In genomic region chr11:95414536-95415161, GRCm38 (mm10) we compare ENCODE assay signal across 8 mouse cellular contexts. TPM values are rescaled to one million over a fixed set of nuclear protein-coding genes. Genes with fewer than 3 reads are reported as not detected.
DNase-seq lines count a peak whose midpoint lies in the region; ATAC-seq and TF ChIP-seq lines count a peak whose summit lies in the region.

No protein-coding gene starts in this region.

- DNase-seq in CH12.LX (ENCODE audit: extremely low read depth), result peak; percentile 100
- peak; percentile 99 for DNase-seq in c-Kit-positive CD71-negative TER-119-negative erythroid progenitor cells, embryonic 14.5 days (ENCODE audit: low read depth)
- peak; percentile 99 for DNase-seq in forebrain, embryonic 10.5 days (ENCODE audit: extremely low spot score, low spot score)
- DNase-seq in kidney, postnatal 14 days, result peak; percentile 97
- peak; percentile 96 for DNase-seq in naive thymus-derived CD4-positive, alpha-beta T cell, adult 2 months (ENCODE audit: low read depth)
- DNase-seq in splenic B cell, adult 2 months (ENCODE audit: low read depth, low spot score), result peak; percentile 97

- H3K27me3 ChIP-seq in CH12.LX (replicated peaks), result peaks cover 31% of the 10 kb centered on the region
- peaks cover 22% of the 10 kb centered on the region for H3K27me3 ChIP-seq in forebrain, embryonic 10.5 days (ENCODE audit: poor library complexity, severe bottlenecking)
- no peaks in the 10 kb centered on the region for H3K27me3 ChIP-seq in heart, embryonic 15.5 days
- H3K27me3 ChIP-seq in liver, embryonic 12.5 days (replicated peaks), result peaks cover 17% of the 10 kb centered on the region
- no peaks in the 10 kb centered on the region; the same call in 1 of the 2 replicates for H3K27me3 ChIP-seq in splenic B cell, adult 2 months (ENCODE audit: control insufficient read depth, insufficient read depth, low read length, poor library complexity, severe bottlenecking)

- peak in 1 of 2 experiments; percentile 30; a peak in 2 of 4 replicates for TF ChIP-seq CTCF in CH12.LX (conservative IDR thresholded peaks at IDR 0.05 in 1 of 2, IDR thresholded peaks at IDR 0.05 in 1 of 2; ENCODE audit: low read depth in 2 of 2, low read length in 2 of 2)

- H3K9ac ChIP-seq in CH12.LX (ENCODE audit: insufficient read depth, low read depth), result peak overlapping the region; percentile 85
- H3K9ac ChIP-seq in heart, embryonic 15.5 days, result peak overlapping the region; percentile 70
- peak overlapping the region; percentile 85 for H3K9ac ChIP-seq in liver, embryonic 12.5 days

- dilution Hi-C loops in CH12.LX (cut with MboI; ENCODE audit: extremely low pct_ligation_motif_present, extremely low pct_unique_long_range_greater_than_20kb, low sequenced_read_pairs), result no loop called here

- under 1% methylated on average over 28 of the region's 28 CpGs for WGBS in forebrain, embryonic 10.5 days
- under 1% methylated on average over 28 of the region's 28 CpGs for WGBS in heart, embryonic 15.5 days
- under 1% methylated on average over 28 of the region's 28 CpGs for WGBS in liver, embryonic 12.5 days (ENCODE audit: insufficient replicate concordance)

- peak overlapping the region; percentile 78 to 91 (median 81) for H3K4me3 ChIP-seq in CH12.LX (replicated peaks in 1 of 3; ENCODE audit: low read depth in 2 of 3, low read length in 2 of 3, poor library complexity in 1 of 3)
- H3K4me3 ChIP-seq in forebrain, embryonic 10.5 days, result peak overlapping the region; percentile 73
- peak overlapping the region; percentile 80 for H3K4me3 ChIP-seq in heart, embryonic 15.5 days
- peak overlapping the region; percentile 83 for H3K4me3 ChIP-seq in liver, embryonic 12.5 days

- peak; percentile 73 for TF ChIP-seq EP300 in CH12.LX (IDR thresholded peaks at IDR 0.05; ENCODE audit: low read length)

- peak overlapping the region; percentile 80 for H3K27ac ChIP-seq in CH12.LX (ENCODE audit: insufficient read depth, low read depth)
- H3K27ac ChIP-seq in forebrain, embryonic 10.5 days, result peak overlapping the region; percentile 91
- H3K27ac ChIP-seq in heart, embryonic 15.5 days, result peak overlapping the region; percentile 97
- H3K27ac ChIP-seq in liver, embryonic 12.5 days, result peak overlapping the region; percentile 90

- peaks cover 10 to 43% of the 10 kb centered on the region in 2 experiments for H3K4me1 ChIP-seq in CH12.LX (ENCODE audit: control insufficient read depth in 1 of 2, insufficient read depth in 2 of 2)
- H3K4me1 ChIP-seq in forebrain, embryonic 10.5 days, result peaks cover 41% of the 10 kb centered on the region
- peaks cover 14% of the 10 kb centered on the region for H3K4me1 ChIP-seq in heart, embryonic 15.5 days (replicated peaks)
- peaks cover 31% of the 10 kb centered on the region for H3K4me1 ChIP-seq in liver, embryonic 12.5 days

- peaks cover 3 to 20% of the 10 kb centered on the region in 2 experiments for H3K36me3 ChIP-seq in CH12.LX (replicated peaks in 1 of 2; ENCODE audit: control insufficient read depth in 1 of 2, insufficient read depth in 1 of 2, low read length in 1 of 2)
- H3K36me3 ChIP-seq in forebrain, embryonic 10.5 days (replicated peaks), result peaks cover 15% of the 10 kb centered on the region
- H3K36me3 ChIP-seq in heart, embryonic 15.5 days, result no peaks in the 10 kb centered on the region
- H3K36me3 ChIP-seq in liver, embryonic 12.5 days, result peaks cover 13% of the 10 kb centered on the region
- H3K36me3 ChIP-seq in splenic B cell, adult 2 months (ENCODE audit: control insufficient read depth, insufficient read depth, low read length, poor library complexity, severe bottlenecking), result no peaks in the 10 kb centered on the region

- no peak; the same call in 1 of the 2 replicates for TF ChIP-seq RAD21 in CH12.LX (IDR thresholded peaks at IDR 0.05; ENCODE audit: low read depth, low read length)

- peak; percentile 89 for ATAC-seq in heart, embryonic 15.5 days (replicated peaks; ENCODE audit: insufficient number of reproducible peaks, insufficient read depth, low FRiP score, low read depth)
- ATAC-seq in liver, embryonic 12.5 days, result peak; percentile 83

- peaks cover 38% of the 10 kb centered on the region for H3K79me2 ChIP-seq in CH12.LX (replicated peaks; ENCODE audit: control insufficient read depth, extremely low read depth, insufficient read depth, poor library complexity, severe bottlenecking)

- TF ChIP-seq POLR2A in CH12.LX (IDR thresholded peaks at IDR 0.05; ENCODE audit: low read depth, low read length), result peak; percentile 79

- in situ Hi-C loops in CH12.LX (cut with MboI; ENCODE audit: low pct_ligation_motif_present, low pct_unique_long_range_greater_than_20kb, low sequenced_read_pairs), result no loop called here

- peaks cover 3% of the 10 kb centered on the region for H3K9me3 ChIP-seq in CH12.LX (replicated peaks; ENCODE audit: low read length)
- no peaks in the 10 kb centered on the region; the same call in 1 of the 2 replicates for H3K9me3 ChIP-seq in forebrain, embryonic 10.5 days
- no peaks in the 10 kb centered on the region for H3K9me3 ChIP-seq in heart, embryonic 15.5 days (replicated peaks)
- H3K9me3 ChIP-seq in liver, embryonic 12.5 days (replicated peaks), result no peaks in the 10 kb centered on the region

- H3K4me2 ChIP-seq in CH12.LX (ENCODE audit: insufficient read depth, low read depth, poor library complexity, severe bottlenecking), result peak overlapping the region; percentile 99
- H3K4me2 ChIP-seq in heart, embryonic 15.5 days, result peak overlapping the region; percentile 82
- peak overlapping the region; percentile 84 for H3K4me2 ChIP-seq in liver, embryonic 12.5 days

TF ChIP-seq in CH12.LX, 34 proteins besides CTCF, POLR2A, EP300 and RAD21:
- TF ChIP-seq MEF2A (IDR thresholded peaks at IDR 0.05; ENCODE audit: borderline replicate concordance, low read depth, low read length), result peak; percentile 66
- no peak for TF ChIP-seq BHLHE40 (IDR thresholded peaks at IDR 0.05; ENCODE audit: low read depth, low read length)
- no peak for TF ChIP-seq ZKSCAN1 (IDR thresholded peaks at IDR 0.05; ENCODE audit: borderline replicate concordance, low read depth, low read length)
- no peak for TF ChIP-seq CHD2 (IDR thresholded peaks at IDR 0.05; ENCODE audit: low read length)
- TF ChIP-seq NRF1 (IDR thresholded peaks at IDR 0.05; ENCODE audit: low read depth, low read length), result peak; percentile 99
- TF ChIP-seq MYC (IDR thresholded peaks at IDR 0.05; ENCODE audit: low read depth, low read length), result peak; percentile 93; the same call in 1 of the 2 replicates
- TF ChIP-seq E2F4 (IDR thresholded peaks at IDR 0.05; ENCODE audit: insufficient replicate concordance, low read depth, low read length), result 0 out of 2 replicates have a peak, but pooled peaks have one; percentile 50
- TF ChIP-seq JUND (conservative IDR thresholded peaks at IDR 0.05; ENCODE audit: low read depth, low read length), result 0 out of 2 replicates have a peak, but pooled peaks have one; percentile 35
- peak; percentile 95 for TF ChIP-seq MAX (IDR thresholded peaks at IDR 0.05; ENCODE audit: low read length)
- TF ChIP-seq IRF4 (IDR thresholded peaks at IDR 0.05; ENCODE audit: low read depth, low read length), result peak; percentile 78
- TF ChIP-seq CHD1 (IDR thresholded peaks at IDR 0.05; ENCODE audit: low read depth, low read length), result peak; percentile 32; the same call in 1 of the 2 replicates
- TF ChIP-seq SMC3 (IDR thresholded peaks at IDR 0.05; ENCODE audit: low read depth, low read length), result no peak
- TF ChIP-seq MXI1 (IDR thresholded peaks at IDR 0.05; ENCODE audit: low read depth, low read length), result peak; percentile 98
- TF ChIP-seq SIN3A (IDR thresholded peaks at IDR 0.05; ENCODE audit: low read length), result peak; percentile 97
- TF ChIP-seq HCFC1 (IDR thresholded peaks at IDR 0.05; ENCODE audit: low read depth, low read length), result peak; percentile 42
- TF ChIP-seq ETS1 (conservative IDR thresholded peaks at IDR 0.05; ENCODE audit: low read depth, low read length), result peak; percentile 48
- TF ChIP-seq TCF12 (IDR thresholded peaks at IDR 0.05; ENCODE audit: low read depth, low read length), result peak; percentile 43; the same call in 1 of the 2 replicates
- TF ChIP-seq TBP (conservative IDR thresholded peaks at IDR 0.05; ENCODE audit: low read depth, low read length), result peak; percentile 85
- no peak for TF ChIP-seq KAT2A (IDR thresholded peaks at IDR 0.05; ENCODE audit: insufficient replicate concordance, low read length)
- TF ChIP-seq ZMIZ1 (IDR thresholded peaks at IDR 0.05; ENCODE audit: low read depth, low read length), result no peak; the same call in 1 of the 2 replicates
- peak; percentile 75; the same call in 1 of the 2 replicates for TF ChIP-seq NELFE (IDR thresholded peaks at IDR 0.05; ENCODE audit: low read depth, low read length)
- TF ChIP-seq POLR2AphosphoS2 (IDR thresholded peaks at IDR 0.05; ENCODE audit: low read depth, low read length), result peak; percentile 72; the same call in 1 of the 2 replicates

RNA-seq across cellular contexts. Expression of gene Spop, which starts 0.8 kb away (rescaled TPM):
- total RNA-seq in CH12.LX (2012; rRNA removed) (42.7 and 45.7 TPM in 2 replicates), CH12.LX (2014; rRNA removed) (51.9 and 60.6 TPM in 2 replicates)
- polyA plus RNA-seq in CH12.LX (2012; ENCODE audit: insufficient read length, low read depth), result 91.8 and 103 TPM in 2 replicates
- 142 and 145 TPM in 2 replicates for polyA plus RNA-seq in forebrain, embryonic 10.5 days (2016; fragmentation: Nextera tagmentation; extraction: Ambion mirVana)
- polyA plus RNA-seq in heart, embryonic 15.5 days (2015; fragmentation: Nextera tagmentation; extraction: Ambion mirVana), result 126 and 127 TPM in 2 replicates
- polyA plus RNA-seq in liver, embryonic 12.5 days (2016; fragmentation: Nextera tagmentation; extraction: Ambion mirVana), result 90.8 and 105 TPM in 2 replicates

RNA-seq across cellular contexts. Expression of gene Slc35b1, which starts 30.2 kb away (rescaled TPM):
- total RNA-seq in CH12.LX (2012; rRNA removed) (47.0 and 74.9 TPM in 2 replicates), CH12.LX (2014; rRNA removed) (75.1 and 76.4 TPM in 2 replicates)
- polyA plus RNA-seq in CH12.LX (2012; ENCODE audit: insufficient read length, low read depth), result 119 and 125 TPM in 2 replicates
- 118 and 119 TPM in 2 replicates for polyA plus RNA-seq in forebrain, embryonic 10.5 days (2016; fragmentation: Nextera tagmentation; extraction: Ambion mirVana)
- 66.0 and 71.5 TPM in 2 replicates for polyA plus RNA-seq in heart, embryonic 15.5 days (2015; fragmentation: Nextera tagmentation; extraction: Ambion mirVana)
- polyA plus RNA-seq in liver, embryonic 12.5 days (2016; fragmentation: Nextera tagmentation; extraction: Ambion mirVana), result 58.2 and 61.3 TPM in 2 replicates

Comparison
In these comparisons a context has a peak if more than half of its experiments do, and no peak if none do; other contexts are left out.
1. Peak in every context shown above with its lines: DNase-seq, ATAC-seq, H3K4me3 ChIP-seq and H3K27ac ChIP-seq.